9 mouse cellular contexts compared by ENCODE assay signal in genomic region chr4:129855051-129855970, GRCm38 (mm10). TPM values are rescaled to one million over a fixed set of nuclear protein-coding genes. Genes with fewer than 3 reads are reported as not detected.
A peak's percentile ranks its signal among the peaks of the same experiment; 100 is the strongest.
DNase-seq lines count a peak whose midpoint lies in the region; ATAC-seq lines count a peak whose summit lies in the region.
"Had no signal": no experiment of that assay in that cellular context is flagged by ENCODE, and none has a peak within 500 bp of the region (broad histone marks: within the 10 kb centered on the region; RNA-seq: fewer than 3 reads in every experiment).

No protein-coding gene starts in this region.

- H3K4me2 ChIP-seq in heart, embryonic 15.5 days = no peak overlapping the region
- H3K4me2 ChIP-seq: lung, embryonic 14.5 days had no signal

- H3K4me1 ChIP-seq in heart, embryonic 15.5 days (replicated peaks) = peaks cover 17% of the 10 kb centered on the region
- H3K4me1 ChIP-seq in limb, embryonic 10.5 days = peaks cover 12% of the 10 kb centered on the region

- intact Hi-C loops in heart, postnatal 25 days (cut with DNase I) = no loop called here

- peak overlapping the region; percentile 44 for H3K27ac ChIP-seq in heart, embryonic 15.5 days
- H3K27ac ChIP-seq in limb, embryonic 10.5 days = no peak overlapping the region

- no peak overlapping the region for H3K9ac ChIP-seq in heart, embryonic 15.5 days
- H3K9ac ChIP-seq: lung, embryonic 14.5 days had no signal

- no peak for DNase-seq in heart, postnatal 25 days (ENCODE audit: low spot score)
- peak; percentile 76 for DNase-seq in adrenal gland, adult 8-10 months
- DNase-seq in kidney, adult 8-10 months = peak; percentile 20 to 38
- DNase-seq in cerebellum, adult 11-12 months = no peak
- DNase-seq in gastrocnemius, postnatal 10 days = no peak
- DNase-seq in limb, embryonic 10.5 days (ENCODE audit: low spot score) = no peak
- DNase-seq: lung, embryonic 14.5 days had no signal

- 37% methylated on average over 16 of the region's 16 CpGs for WGBS in heart, embryonic 15.5 days
- 80% methylated on average over 16 of the region's 16 CpGs for WGBS in limb, embryonic 10.5 days

- H3K9me3 ChIP-seq in heart, embryonic 15.5 days (replicated peaks) = no peaks in the 10 kb centered on the region
- H3K9me3 ChIP-seq in limb, embryonic 10.5 days (replicated peaks) = no peaks in the 10 kb centered on the region

- H3K4me3 ChIP-seq in heart, embryonic 15.5 days = no peak overlapping the region
- H3K4me3 ChIP-seq in limb, embryonic 10.5 days = no peak overlapping the region

- no peak; the same call in 1 of the 2 replicates for ATAC-seq in heart, embryonic 15.5 days (replicated peaks; ENCODE audit: insufficient number of reproducible peaks, insufficient read depth, low FRiP score, low read depth)
- peak; percentile 80 for ATAC-seq in megakaryocyte progenitor cell, adult 5-6 weeks (replicated peaks; ENCODE audit: poor library complexity)

- peaks cover 11% of the 10 kb centered on the region; the same call in 1 of the 2 replicates for H3K36me3 ChIP-seq in heart, embryonic 15.5 days
- peaks cover 24% of the 10 kb centered on the region for H3K36me3 ChIP-seq in limb, embryonic 10.5 days

- H3K27me3 ChIP-seq in heart, embryonic 15.5 days = no peaks in the 10 kb centered on the region
- H3K27me3 ChIP-seq in limb, embryonic 10.5 days (ENCODE audit: low read depth, poor library complexity, severe bottlenecking) = no peaks in the 10 kb centered on the region

RNA-seq across cellular contexts. Expression of gene Ptp4a2, which starts 44.3 kb away (rescaled TPM):
- 347 and 442 TPM in 2 replicates for polyA plus RNA-seq in heart, embryonic 15.5 days (2015; fragmentation: Nextera tagmentation; extraction: Ambion mirVana)
- total RNA-seq in heart, postnatal 25 days (2021) = 100 to 1,000 TPM; 192 to 205 TPM
- 100 to 1,000 TPM; 321 to 460 (median 353) TPM for total RNA-seq in adrenal gland, adult 8-10 months (2022)
- total RNA-seq in megakaryocyte progenitor cell, adult 5-6 weeks (2015) = 310 and 335 TPM in 2 replicates
- 303 and 393 TPM in 2 replicates for total RNA-seq in megakaryocyte progenitor cell, adult 5-6 weeks (2017)
- total RNA-seq in gastrocnemius, postnatal 10 days (2021) = 100 to 1,000 TPM; 572 to 625 TPM
- polyA plus RNA-seq in limb, embryonic 10.5 days (2016; fragmentation: Nextera tagmentation; extraction: Ambion mirVana) = 298 and 321 TPM in 2 replicates

Comparison
In these comparisons a context has a peak if more than half of its experiments do, and no peak if none do; other contexts are left out.
1. DNase-seq: peak in adrenal gland, adult 8-10 months (single experiment) and kidney, adult 8-10 months (2 of 2); none in heart, postnatal 25 days (single experiment), cerebellum, adult 11-12 months (single experiment), gastrocnemius, postnatal 10 days (single experiment) and limb, embryonic 10.5 days (single experiment).